Mouse (Mus musculus) hindbrain, embryonic 11.5 days (tissue): ENCODE data around the gene Usp6nl. TPM values are rescaled to one million over a fixed set of nuclear protein-coding genes. Genes with fewer than 3 reads are reported as not detected.
A peak's percentile ranks its signal among the peaks of the same experiment; 100 is the strongest.

Experiments
- ATAC-seq: fragments of 200-750 bp; cut with Nextera tagmentation; 2 replicates; pipeline ENCODE4 v1.8.0; 2017; ENCODE audit warnings: mild to moderate bottlenecking, moderate TSS enrichment, moderate library complexity; ENCODE audit not compliant: low FRiP score
- DNase-seq: peaks from one replicate; pipeline ENCODE4 v3.0.0-alpha.2; 2015; ENCODE audit warnings: low spot score
- H3K27ac ChIP-seq: fragments of 300-500 bp; sonication (generic); 2 replicates; pipeline ENCODE4 v1.5.1; 2014; ENCODE audit warnings: mild to moderate bottlenecking, low read depth, low read length
- H3K27me3 ChIP-seq: fragments of 300-500 bp; sonication (generic); 2 replicates; pipeline ENCODE4 v1.6.1; 2014; ENCODE audit warnings: mild to moderate bottlenecking, low read length, moderate library complexity, mixed read lengths; ENCODE audit not compliant: control insufficient read depth, insufficient read depth
- H3K36me3 ChIP-seq: fragments of 300-500 bp; sonication (generic); 2 replicates; pipeline ENCODE4 v1.6.1; 2014; ENCODE audit warnings: mild to moderate bottlenecking, low read length, moderate library complexity, mixed read lengths; ENCODE audit not compliant: control insufficient read depth, insufficient read depth
- H3K4me1 ChIP-seq: fragments of 300-500 bp; sonication (generic); replicated peaks from 2 replicates; pipeline ENCODE4 v1.6.1; 2014; ENCODE audit warnings: low read length, mixed read lengths; ENCODE audit not compliant: control insufficient read depth, insufficient read depth
- H3K4me2 ChIP-seq: fragments of 300-500 bp; sonication (generic); replicated peaks from 2 replicates; pipeline ENCODE4 v1.6.1; 2014; ENCODE audit warnings: mild to moderate bottlenecking, low read depth, low read length
- H3K4me3 ChIP-seq: fragments of 300-500 bp; sonication (generic); 2 replicates; pipeline ENCODE4 v1.5.1; 2014; ENCODE audit warnings: low read depth, low read length
- H3K9ac ChIP-seq: fragments of 300-500 bp; sonication (generic); 2 replicates; pipeline ENCODE4 v1.6.1; 2014; ENCODE audit warnings: low read depth, low read length
- H3K9me3 ChIP-seq: fragments of 300-500 bp; sonication (generic); 2 replicates; pipeline ENCODE4 v1.6.1; 2016; ENCODE audit warnings: low read length; ENCODE audit not compliant: control insufficient read depth
- WGBS: fragments of 180-500 bp; shearing (Covaris S2); extraction: QIAGEN DNeasy Blood & Tissue Kit; methylation state at CpG from one replicate; pipeline ENCODE4 v1.1.7; 2014; 5-methylcytosine and 5-hydroxymethylcytosine counted together
- polyA plus RNA-seq: library from polyadenylated mRNA; unstranded; fragments of >200 nt; fragmentation: Nextera tagmentation; extraction: Ambion mirVana; gene quantifications from 2 replicates; pipeline ENCODE4 v1.2.1, GENCODE M21; 2014

The Usp6nl gene
- polyA plus RNA-seq, 1 experiment from 2014 or later, result 15.8 TPM

GRCm38 (mm10) chr2:6395851-6396625, 73.6 kb downstream of the Usp6nl start:
- DNase-seq (no peak), ATAC-seq (no peak)
- Histone ChIP-seq H3K4me3 (no peak overlapping the region), H3K27ac (no peak overlapping the region), H3K36me3 (no peaks in the 10 kb centered on the region), H3K27me3 (no peaks in the 10 kb centered on the region), H3K4me2 (no peak overlapping the region), H3K4me1 (no peaks in the 10 kb centered on the region), H3K9ac (no peak overlapping the region), H3K9me3 (no peaks in the 10 kb centered on the region)
- 78% methylated on average over 7 of the region's 7 CpGs for WGBS

GRCm38 (mm10) chr2:6396626-6397146, 74.2 kb downstream of the Usp6nl start:
- Histone ChIP-seq H3K9ac (no peak overlapping the region), H3K36me3 (no peaks in the 10 kb centered on the region), H3K27ac (no peak overlapping the region), H3K27me3 (no peaks in the 10 kb centered on the region), H3K4me2 (no peak overlapping the region), H3K9me3 (no peaks in the 10 kb centered on the region), H3K4me3 (no peak overlapping the region), H3K4me1 (no peaks in the 10 kb centered on the region)
- WGBS, result 93% methylated on average over 1 of the region's 1 CpGs
- no peak for DNase-seq
- no peak for ATAC-seq

DNA sequence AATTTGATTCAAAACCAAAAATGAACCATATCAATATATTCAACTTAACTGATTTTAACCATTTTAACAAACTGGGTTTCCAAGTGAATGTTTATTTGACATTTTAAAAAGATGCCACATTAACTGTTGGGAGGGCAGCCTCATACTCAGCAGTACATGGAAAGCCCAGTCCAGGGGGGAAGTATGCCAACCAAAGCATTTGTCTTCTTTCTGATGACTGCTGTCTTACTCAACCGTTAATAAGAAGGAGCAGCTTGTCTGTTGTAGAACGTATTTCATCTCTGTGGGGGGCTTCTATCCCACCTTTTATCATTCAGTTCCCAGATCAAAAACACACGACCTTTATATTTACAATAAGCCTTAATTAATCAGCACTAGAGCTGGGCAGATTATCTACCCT, 74.7 kb downstream of the Usp6nl start:
- H3K4me1 ChIP-seq, result no peaks in the 10 kb centered on the region
- WGBS, result 67% methylated on average over 3 of the region's 3 CpGs
- H3K27ac ChIP-seq, result no peak overlapping the region
- ATAC-seq (no peak), DNase-seq (no peak)
- H3K27me3 ChIP-seq, result no peaks in the 10 kb centered on the region
- no peak overlapping the region for H3K4me2 ChIP-seq
- H3K9me3 ChIP-seq, result no peaks in the 10 kb centered on the region
- H3K4me3 ChIP-seq, result no peak overlapping the region
- H3K36me3 ChIP-seq, result no peaks in the 10 kb centered on the region
- H3K9ac ChIP-seq, result no peak overlapping the region

- no peak for DNase-seq
- Histone ChIP-seq H3K4me3 (no peak overlapping the region), H3K9me3 (no peaks in the 10 kb centered on the region), H3K9ac (no peak overlapping the region), H3K4me2 (no peak overlapping the region), H3K27me3 (no peaks in the 10 kb centered on the region), H3K27ac (no peak overlapping the region), H3K4me1 (no peaks in the 10 kb centered on the region), H3K36me3 (no peaks in the 10 kb centered on the region)
- ATAC-seq, result no peak
- WGBS, result 88% methylated on average over 6 of the region's 6 CpGs
These were observed 76.4 kb downstream of the Usp6nl start for GRCm38 (mm10) chr2:6398826-6399225.

- Histone ChIP-seq H3K27me3 (no peaks in the 10 kb centered on the region), H3K4me2 (no peak overlapping the region)
These were observed 78.6 kb downstream of the Usp6nl start for GRCm38 (mm10) chr2:6401039-6401438.

GRCm38 (mm10) chr2:6403375-6403774, 80.9 kb downstream of the Usp6nl start:
- no peak overlapping the region for H3K9ac ChIP-seq
- DNase-seq, result peak; percentile 71
- peak; percentile 60 for ATAC-seq
- H3K27me3 ChIP-seq, result no peaks in the 10 kb centered on the region
- no peaks in the 10 kb centered on the region for H3K36me3 ChIP-seq
- 9% methylated on average over 11 of the region's 11 CpGs for WGBS
- no peak overlapping the region for H3K4me2 ChIP-seq
- H3K9me3 ChIP-seq, result no peaks in the 10 kb centered on the region
- H3K27ac ChIP-seq, result no peak overlapping the region
- H3K4me3 ChIP-seq, result no peak overlapping the region
- H3K4me1 ChIP-seq, result no peaks in the 10 kb centered on the region; the same call in 1 of the 2 replicates

More at GRCm38 (mm10) chr2:6401039-6401438, 78.6 kb downstream of the Usp6nl start:
- Histone ChIP-seq H3K4me1 (no peaks in the 10 kb centered on the region; the same call in 1 of the 2 replicates), H3K9me3 (no peaks in the 10 kb centered on the region), H3K27ac (no peak overlapping the region), H3K4me3 (no peak overlapping the region), H3K36me3 (no peaks in the 10 kb centered on the region), H3K9ac (no peak overlapping the region)
- WGBS, result 93% methylated on average over 10 of the region's 10 CpGs
- no peak for ATAC-seq
- DNase-seq, result no peak

GRCm38 (mm10) chr2:6403991-6404390, 81.5 kb downstream of the Usp6nl start:
- Histone ChIP-seq H3K9ac (no peak overlapping the region), H3K27ac (0 out of 2 replicates have a peak overlapping the region, but pooled peaks have one; percentile 3), H3K27me3 (no peaks in the 10 kb centered on the region), H3K4me3 (no peak overlapping the region), H3K4me2 (no peak overlapping the region), H3K9me3 (no peaks in the 10 kb centered on the region), H3K4me1 (no peaks in the 10 kb centered on the region; the same call in 1 of the 2 replicates), H3K36me3 (no peaks in the 10 kb centered on the region)
- DNase-seq (peak; percentile 9), ATAC-seq (0 out of 2 replicates have a peak, but pooled peaks have one; percentile 6)
- 55% methylated on average over 3 of the region's 3 CpGs for WGBS

DNA sequence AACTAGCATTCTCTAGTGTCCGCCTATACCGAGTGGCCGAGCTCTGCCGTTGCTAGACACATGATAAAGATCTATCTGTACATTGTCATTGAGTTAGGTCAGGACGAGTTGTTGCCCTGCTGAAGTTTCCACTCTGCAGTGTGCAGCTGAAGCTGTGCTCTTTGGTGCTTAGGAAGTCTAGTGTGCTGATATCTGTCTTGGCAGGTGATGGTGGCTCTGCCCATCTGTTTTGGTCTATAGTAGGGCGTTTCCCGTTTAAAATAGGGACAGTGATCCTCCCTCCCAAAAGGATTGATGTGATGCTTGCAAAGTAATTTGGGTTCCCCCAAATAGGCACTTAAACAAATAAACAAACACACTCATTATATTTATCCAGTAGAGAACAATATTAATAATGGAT, 82.2 kb downstream of the Usp6nl start:
- Histone ChIP-seq H3K4me1 (no peaks in the 10 kb centered on the region; the same call in 1 of the 2 replicates), H3K4me2 (no peak overlapping the region), H3K27me3 (no peaks in the 10 kb centered on the region), H3K36me3 (no peaks in the 10 kb centered on the region), H3K9ac (no peak overlapping the region), H3K4me3 (no peak overlapping the region), H3K27ac (no peak overlapping the region), H3K9me3 (no peaks in the 10 kb centered on the region)
- no peak for ATAC-seq
- 77% methylated on average over 7 of the region's 7 CpGs for WGBS
- DNase-seq, result no peak
